Mouse (Mus musculus) midbrain, embryonic 11.5 days (tissue): ENCODE data around the gene Hrk. TPM values are rescaled to one million over a fixed set of nuclear protein-coding genes. Genes with fewer than 3 reads are reported as not detected.
A peak's percentile ranks its signal among the peaks of the same experiment; 100 is the strongest.

Experiments used
- ATAC-seq: fragments of 200-750 bp; cut with Nextera tagmentation; 2 replicates; pipeline ENCODE4 v1.8.0; 2017; ENCODE audit warnings: moderate TSS enrichment, moderate library complexity; ENCODE audit not compliant: low FRiP score
- DNase-seq: peaks from one replicate; pipeline ENCODE4 v3.0.0; 2015; ENCODE audit warnings: low spot score; ENCODE audit errors: missing footprints
- H3K27ac ChIP-seq: fragments of 300-500 bp; sonication (generic); 2 replicates; pipeline ENCODE4 v1.5.1; 2014; ENCODE audit warnings: low read depth, low read length
- H3K27me3 ChIP-seq: fragments of 300-500 bp; sonication (generic); 2 replicates; pipeline ENCODE4 v1.6.1; 2014; ENCODE audit warnings: mild to moderate bottlenecking, low read length, moderate library complexity, mixed read lengths; ENCODE audit not compliant: control insufficient read depth, insufficient read depth
- H3K36me3 ChIP-seq: fragments of 300-500 bp; sonication (generic); 2 replicates; pipeline ENCODE4 v1.6.1; 2014; ENCODE audit warnings: mild to moderate bottlenecking, low read length, moderate library complexity, mixed read lengths; ENCODE audit not compliant: control insufficient read depth, insufficient read depth
- H3K4me1 ChIP-seq: fragments of 300-500 bp; sonication (generic); 2 replicates; pipeline ENCODE4 v1.6.1; 2014; ENCODE audit warnings: low read length; ENCODE audit not compliant: control insufficient read depth, insufficient read depth
- H3K4me2 ChIP-seq: fragments of 300-500 bp; sonication (generic); 2 replicates; pipeline ENCODE4 v1.6.1; 2014; ENCODE audit warnings: mild to moderate bottlenecking, moderate library complexity
- H3K4me3 ChIP-seq: fragments of 300-500 bp; sonication (generic); 2 replicates; pipeline ENCODE4 v1.5.1; 2014; ENCODE audit warnings: low read depth, low read length
- H3K9ac ChIP-seq: fragments of 300-500 bp; sonication (generic); 2 replicates; pipeline ENCODE4 v1.6.1; 2014; ENCODE audit warnings: low read length
- H3K9me3 ChIP-seq: fragments of 300-500 bp; sonication (generic); 2 replicates; pipeline ENCODE4 v1.6.1; 2016; ENCODE audit warnings: low read length; ENCODE audit not compliant: control insufficient read depth
- WGBS: fragments of 180-500 bp; shearing (Covaris S2); extraction: QIAGEN DNeasy Blood & Tissue Kit; methylation state at CpG from one replicate; pipeline ENCODE4 v1.1.7; 2014; 5-methylcytosine and 5-hydroxymethylcytosine counted together
- polyA plus RNA-seq: library from polyadenylated mRNA; unstranded; fragments of >200 nt; fragmentation: Nextera tagmentation; extraction: Ambion mirVana; gene quantifications from 2 replicates; pipeline ENCODE4 v1.2.1, GENCODE M21; 2014

Gene Hrk
- polyA plus RNA-seq, 1 experiment from 2014 or later = 0.08 TPM

GRCm38 (mm10) chr5:118149711-118150110, 14.7 kb upstream of the Hrk start:
- Histone ChIP-seq H3K27ac (no peak overlapping the region), H3K27me3 (no peaks in the 10 kb centered on the region), H3K4me1 (peaks cover 5% of the 10 kb centered on the region), H3K9ac (no peak overlapping the region), H3K9me3 (no peaks in the 10 kb centered on the region), H3K4me3 (no peak overlapping the region), H3K36me3 (no peaks in the 10 kb centered on the region), H3K4me2 (no peak overlapping the region)
- WGBS = 86% methylated on average over 3 of the region's 3 CpGs
- ATAC-seq (no peak), DNase-seq (peak; percentile 59)

- WGBS = under 1% methylated on average over 62 of the region's 67 CpGs
Measured at GRCm38 (mm10) chr5:118154839-118155564, 9.4 kb upstream of the Hrk start, which contains the start of gene Fbxw8. TSS of gene Fbxw8 (minus strand) at chr5:118155464.

GRCm38 (mm10) chr5:118155565-118155947, 8.9 kb upstream of the Hrk start:
- H3K4me2 ChIP-seq = peak overlapping the region; percentile 73
- WGBS = 20% methylated on average over 9 of the region's 9 CpGs
- no peak overlapping the region for H3K27ac ChIP-seq
- H3K4me3 ChIP-seq = peak overlapping the region; percentile 97
- H3K9me3 ChIP-seq = no peaks in the 10 kb centered on the region
- peaks cover 5% of the 10 kb centered on the region for H3K4me1 ChIP-seq
- DNase-seq = no peak
- peak; percentile 46; the same call in 1 of the 2 replicates for ATAC-seq
- no peaks in the 10 kb centered on the region for H3K36me3 ChIP-seq
- H3K27me3 ChIP-seq = no peaks in the 10 kb centered on the region
- H3K9ac ChIP-seq = peak overlapping the region; percentile 92

More at GRCm38 (mm10) chr5:118154839-118155564, 9.4 kb upstream of the Hrk start, which contains the start of gene Fbxw8:
- Histone ChIP-seq H3K9ac (peak within 1 kb of the TSS; percentile 92), H3K36me3 (no peaks in the 10 kb centered on the region), H3K9me3 (no peaks in the 10 kb centered on the region), H3K27ac (no peak within 1 kb of the TSS), H3K27me3 (no peaks in the 10 kb centered on the region), H3K4me3 (peak within 1 kb of the TSS; percentile 97), H3K4me2 (peak within 1 kb of the TSS; percentile 73), H3K4me1 (peaks cover 5% of the 10 kb centered on the region)
- DNase-seq (peak; percentile 99), ATAC-seq (peak; percentile 87)

- H3K27ac ChIP-seq = no peak overlapping the region
- ATAC-seq = no peak
- peaks cover 5% of the 10 kb centered on the region for H3K4me1 ChIP-seq
- no peaks in the 10 kb centered on the region for H3K36me3 ChIP-seq
- H3K9ac ChIP-seq = no peak overlapping the region
- no peaks in the 10 kb centered on the region for H3K9me3 ChIP-seq
- no peak overlapping the region for H3K4me3 ChIP-seq
- H3K4me2 ChIP-seq = no peak overlapping the region
- no peak for DNase-seq
- H3K27me3 ChIP-seq = no peaks in the 10 kb centered on the region
- 57% methylated on average over 4 of the region's 4 CpGs for WGBS
Measured at GRCm38 (mm10) chr5:118156976-118157375, 7.5 kb upstream of the Hrk start.

GRCm38 (mm10) chr5:118160691-118161090, 3.8 kb upstream of the Hrk start:
- no peak overlapping the region for H3K4me2 ChIP-seq
- H3K27me3 ChIP-seq = peaks cover 3% of the 10 kb centered on the region; the same call in 1 of the 2 replicates
- H3K36me3 ChIP-seq = no peaks in the 10 kb centered on the region
- DNase-seq (no peak), ATAC-seq (no peak)
- H3K4me1 ChIP-seq = no peaks in the 10 kb centered on the region
- H3K27ac ChIP-seq = no peak overlapping the region
- 49% methylated on average over 4 of the region's 4 CpGs for WGBS
- no peak overlapping the region for H3K4me3 ChIP-seq
- no peaks in the 10 kb centered on the region for H3K9me3 ChIP-seq
- no peak overlapping the region for H3K9ac ChIP-seq

GRCm38 (mm10) chr5:118165462-118165861, 1.0 kb downstream of the Hrk start:
- Histone ChIP-seq H3K27me3 (peaks cover 31% of the 10 kb centered on the region), H3K4me3 (no peak overlapping the region), H3K9ac (no peak overlapping the region), H3K9me3 (no peaks in the 10 kb centered on the region), H3K27ac (no peak overlapping the region), H3K4me1 (0 out of 2 replicates have a peak, but pooled peaks cover 3% of the 10 kb centered on the region), H3K4me2 (no peak overlapping the region), H3K36me3 (no peaks in the 10 kb centered on the region)
- ATAC-seq (no peak), DNase-seq (no peak)

- Histone ChIP-seq H3K36me3 (no peaks in the 10 kb centered on the region), H3K9me3 (no peaks in the 10 kb centered on the region), H3K4me1 (0 out of 2 replicates have a peak, but pooled peaks cover 3% of the 10 kb centered on the region), H3K27ac (no peak overlapping the region), H3K9ac (no peak overlapping the region), H3K4me3 (no peak overlapping the region), H3K27me3 (peaks cover 51% of the 10 kb centered on the region), H3K4me2 (no peak overlapping the region)
- ATAC-seq (no peak), DNase-seq (no peak)
- 61% methylated on average over 8 of the region's 8 CpGs for WGBS
Measured at GRCm38 (mm10) chr5:118167561-118167995, 3.1 kb downstream of the Hrk start.

- Histone ChIP-seq H3K4me3 (peak overlapping the region; percentile 43), H3K4me1 (peaks cover 5% of the 10 kb centered on the region), H3K27ac (no peak overlapping the region), H3K9ac (peak overlapping the region; percentile 40), H3K27me3 (peaks cover 67% of the 10 kb centered on the region), H3K4me2 (peak overlapping the region; percentile 93), H3K36me3 (no peaks in the 10 kb centered on the region), H3K9me3 (no peaks in the 10 kb centered on the region)
- peak; percentile 93 for DNase-seq
- under 1% methylated on average over 116 of the region's 117 CpGs for WGBS
- ATAC-seq = peak; percentile 35; the same call in 1 of the 2 replicates
Measured at GRCm38 (mm10) chr5:118169222-118170221, 5.1 kb downstream of the Hrk start.
